In genomic region chr3:136109411-136110139, GRCm38 (mm10) we compare ENCODE assay signal across 19 mouse cellular contexts.
DNase-seq lines count a peak whose midpoint lies in the region; ATAC-seq and TF ChIP-seq lines count a peak whose summit lies in the region.
"Had no signal": no experiment of that assay in that cellular context is flagged by ENCODE, and none has a peak within 500 bp of the region (broad histone marks: within the 10 kb centered on the region; RNA-seq: fewer than 3 reads in every experiment).

No protein-coding gene starts in this region.

- no peaks in the 10 kb centered on the region for H3K36me3 ChIP-seq in hindbrain, postnatal 0 days (ENCODE audit: insufficient read depth, low read length)
- no peaks in the 10 kb centered on the region for H3K36me3 ChIP-seq in hindbrain, embryonic 10.5 days
- no peaks in the 10 kb centered on the region for H3K36me3 ChIP-seq in midbrain, embryonic 14.5 days (ENCODE audit: control insufficient read depth, insufficient read depth, low read length)
- H3K36me3 ChIP-seq: embryonic facial prominence, embryonic 15.5 days; limb, embryonic 13.5 days; liver, embryonic 15.5 days; midbrain, embryonic 12.5 days; neural tube, embryonic 13.5 days had no signal

- no peak overlapping the region for H3K4me2 ChIP-seq in hindbrain, postnatal 0 days (ENCODE audit: low read depth, low read length)
- H3K4me2 ChIP-seq in midbrain, embryonic 14.5 days (ENCODE audit: low read length) = no peak overlapping the region
- H3K4me2 ChIP-seq: embryonic facial prominence, embryonic 15.5 days; limb, embryonic 13.5 days; liver, embryonic 15.5 days; midbrain, embryonic 12.5 days; neural tube, embryonic 13.5 days had no signal

- no peaks in the 10 kb centered on the region for H3K4me1 ChIP-seq in hindbrain, postnatal 0 days (ENCODE audit: insufficient read depth, low read length)
- no peaks in the 10 kb centered on the region for H3K4me1 ChIP-seq in hindbrain, embryonic 10.5 days (replicated peaks)
- no peaks in the 10 kb centered on the region for H3K4me1 ChIP-seq in midbrain, embryonic 14.5 days (ENCODE audit: control insufficient read depth, insufficient read depth, low read length)
- H3K4me1 ChIP-seq: embryonic facial prominence, embryonic 15.5 days; limb, embryonic 13.5 days; liver, embryonic 15.5 days; midbrain, embryonic 12.5 days; neural tube, embryonic 13.5 days had no signal

- no peak overlapping the region for H3K4me3 ChIP-seq in hindbrain, postnatal 0 days (ENCODE audit: low read length)
- no peak overlapping the region for H3K4me3 ChIP-seq in hindbrain, embryonic 10.5 days
- no peak overlapping the region for H3K4me3 ChIP-seq in midbrain, embryonic 14.5 days (replicated peaks; ENCODE audit: low read depth, low read length)
- H3K4me3 ChIP-seq: embryonic facial prominence, embryonic 15.5 days; limb, embryonic 13.5 days; liver, embryonic 15.5 days; midbrain, embryonic 12.5 days; neural tube, embryonic 13.5 days had no signal

- H3K9me3 ChIP-seq in hindbrain, postnatal 0 days (ENCODE audit: low read length) = no peaks in the 10 kb centered on the region
- no peaks in the 10 kb centered on the region for H3K9me3 ChIP-seq in hindbrain, embryonic 10.5 days
- no peaks in the 10 kb centered on the region for H3K9me3 ChIP-seq in midbrain, embryonic 14.5 days (ENCODE audit: control insufficient read depth, low read length)
- H3K9me3 ChIP-seq: embryonic facial prominence, embryonic 15.5 days; limb, embryonic 13.5 days; liver, embryonic 15.5 days; midbrain, embryonic 12.5 days; neural tube, embryonic 13.5 days had no signal

- H3K27ac ChIP-seq in hindbrain, postnatal 0 days = no peak overlapping the region
- no peak overlapping the region for H3K27ac ChIP-seq in hindbrain, embryonic 10.5 days
- H3K27ac ChIP-seq in midbrain, embryonic 14.5 days (replicated peaks; ENCODE audit: low read depth, low read length) = no peak overlapping the region
- H3K27ac ChIP-seq: embryonic facial prominence, embryonic 15.5 days; limb, embryonic 13.5 days; liver, embryonic 15.5 days; midbrain, embryonic 12.5 days; neural tube, embryonic 13.5 days had no signal

- WGBS in hindbrain, postnatal 0 days = 73% methylated on average over 6 of the region's 6 CpGs
- WGBS in hindbrain, embryonic 10.5 days = 92% methylated on average over 6 of the region's 6 CpGs
- WGBS in midbrain, embryonic 14.5 days = 94% methylated on average over 6 of the region's 6 CpGs

- no peak for TF ChIP-seq POLR2A in brain, embryonic 14.5 days (IDR thresholded peaks at IDR 0.05; ENCODE audit: borderline replicate concordance, extremely low read depth, insufficient read depth, insufficient read length, poor library complexity, severe bottlenecking)

- no peaks in the 10 kb centered on the region for H3K27me3 ChIP-seq in hindbrain, postnatal 0 days (ENCODE audit: insufficient read depth, low read length)
- H3K27me3 ChIP-seq in hindbrain, embryonic 10.5 days (ENCODE audit: insufficient read depth, poor library complexity, severe bottlenecking) = 0 out of 2 replicates have a peak, but pooled peaks cover 3% of the 10 kb centered on the region
- H3K27me3 ChIP-seq in midbrain, embryonic 14.5 days (ENCODE audit: control insufficient read depth, insufficient read depth, low read length) = no peaks in the 10 kb centered on the region
- H3K27me3 ChIP-seq: embryonic facial prominence, embryonic 15.5 days; limb, embryonic 13.5 days; liver, embryonic 15.5 days; midbrain, embryonic 12.5 days; neural tube, embryonic 13.5 days had no signal

- no peak overlapping the region for H3K9ac ChIP-seq in hindbrain, postnatal 0 days (replicated peaks; ENCODE audit: low read length)
- H3K9ac ChIP-seq in midbrain, embryonic 14.5 days (replicated peaks; ENCODE audit: low read length) = no peak overlapping the region
- H3K9ac ChIP-seq: embryonic facial prominence, embryonic 15.5 days; limb, embryonic 13.5 days; liver, embryonic 15.5 days; midbrain, embryonic 12.5 days; neural tube, embryonic 13.5 days had no signal

- no peak for TF ChIP-seq CTCF in hindbrain, postnatal 0 days (IDR thresholded peaks at IDR 0.05; ENCODE audit: low read depth)
- no peak for TF ChIP-seq CTCF in brain, embryonic 14.5 days (IDR thresholded peaks at IDR 0.05; ENCODE audit: borderline replicate concordance, extremely low read depth, insufficient read depth, insufficient read length)

- DNase-seq in hindbrain, postnatal 0 days (ENCODE audit: low spot score) = peak; percentile 24
- no peak for DNase-seq in hindbrain, embryonic 10.5 days (ENCODE audit: low spot score)
- peak; percentile 71 for DNase-seq in adipocyte (ENCODE audit: low spot score)
- DNase-seq in brain, embryonic 14.5 days (ENCODE audit: low read depth) = peak; percentile 64
- peak; percentile 57 for DNase-seq in cerebellum, postnatal 10 days
- no peak for DNase-seq in thymus, adult 18-20 months
- no peak for DNase-seq in midbrain, embryonic 14.5 days
- DNase-seq: adrenal gland, postnatal 25 days; kidney, adult 2 months; kidney, postnatal 14 days; layer of hippocampus, adult 9-11 months; thymus, postnatal 36 days had no signal

- ATAC-seq in hindbrain, postnatal 0 days = no peak
- ATAC-seq in midbrain, embryonic 14.5 days (ENCODE audit: low FRiP score, low TSS enrichment) = no peak
- ATAC-seq: lung, postnatal 0 days; Patski had no signal

Comparison
In these comparisons a context has a peak if more than half of its experiments do, and no peak if none do; other contexts are left out.
1. DNase-seq: peak in hindbrain, postnatal 0 days (single experiment), adipocyte (single experiment), brain, embryonic 14.5 days (single experiment) and cerebellum, postnatal 10 days (2 of 2); none in hindbrain, embryonic 10.5 days (single experiment), thymus, adult 18-20 months (0 of 2) and midbrain, embryonic 14.5 days (single experiment).